Mouse (Mus musculus) inflammation-experienced regulatory T-cells, adult 6 months (primary cell): Measurements from ENCODE around the gene Gm20388. TPM values are rescaled to one million over a fixed set of nuclear protein-coding genes. Genes with fewer than 3 reads are reported as not detected.

Source experiments
- ATAC-seq: one replicate; pipeline ENCODE4 v1.8.0; 2017
- polyA plus RNA-seq, 3 experiments: library from polyadenylated mRNA; unstranded; fragments of 100-300 nt; shearing (Covaris generic); gene quantifications; one replicate each; pipeline ENCODE4 v1.2.1; 2017

The Gm20388 gene
- polyA plus RNA-seq, 3 experiments from 2014 or later, result 10.8 to 14.1 (median 11.8) TPM

- ATAC-seq, result peak; percentile 36
Observed at GRCm38 (mm10) chr8:122865441-122865840, 2954.8 kb downstream of the Gm20388 start.

- peak; percentile 28 for ATAC-seq
Observed at GRCm38 (mm10) chr8:122866231-122866630, 2955.6 kb downstream of the Gm20388 start.

- no peak for ATAC-seq
Observed at GRCm38 (mm10) chr8:122867982-122868381, 2957.3 kb downstream of the Gm20388 start.

- peak; percentile 84 for ATAC-seq
Observed at GRCm38 (mm10) chr8:122870377-122870863, 2959.8 kb downstream of the Gm20388 start.

- ATAC-seq, result no peak
Observed at GRCm38 (mm10) chr8:122871663-122872062, 2961.0 kb downstream of the Gm20388 start.

- ATAC-seq, result no peak
Observed at GRCm38 (mm10) chr8:122873171-122873570, 2962.5 kb downstream of the Gm20388 start.

- no peak for ATAC-seq
Observed at GRCm38 (mm10) chr8:122875186-122875585, 2964.5 kb downstream of the Gm20388 start.

GRCm38 (mm10) chr8:122878231-122878630, 2967.6 kb downstream of the Gm20388 start:
- ATAC-seq, result peak; percentile 48

- ATAC-seq, result no peak
Observed at GRCm38 (mm10) chr8:122880302-122880701, 2969.7 kb downstream of the Gm20388 start.

- no peak for ATAC-seq
Observed at GRCm38 (mm10) chr8:122883671-122884070, 2973.0 kb downstream of the Gm20388 start.

GRCm38 (mm10) chr8:122891440-122891839, 2980.8 kb downstream of the Gm20388 start:
- ATAC-seq, result no peak

- no peak for ATAC-seq
Observed at GRCm38 (mm10) chr8:122893451-122893850, 2982.8 kb downstream of the Gm20388 start.

GRCm38 (mm10) chr8:122896317-122896716, 2985.7 kb downstream of the Gm20388 start:
- no peak for ATAC-seq

- ATAC-seq, result no peak
Observed at GRCm38 (mm10) chr8:122897200-122897599, 2986.6 kb downstream of the Gm20388 start.

- no peak for ATAC-seq
Observed at GRCm38 (mm10) chr8:122898018-122898417, 2987.4 kb downstream of the Gm20388 start.

GRCm38 (mm10) chr8:122898473-122898872, 2987.8 kb downstream of the Gm20388 start:
- no peak for ATAC-seq

- ATAC-seq, result no peak
Observed at GRCm38 (mm10) chr8:122899085-122899484, 2988.4 kb downstream of the Gm20388 start.

- ATAC-seq, result no peak
Observed at GRCm38 (mm10) chr8:122901476-122901875, 2990.8 kb downstream of the Gm20388 start.

GRCm38 (mm10) chr8:122901892-122902515, 2991.4 kb downstream of the Gm20388 start:
- no peak for ATAC-seq

- no peak for ATAC-seq
Observed at GRCm38 (mm10) chr8:122902581-122902980, 2991.9 kb downstream of the Gm20388 start.

- no peak for ATAC-seq
Observed at GRCm38 (mm10) chr8:122903002-122903401, 2992.4 kb downstream of the Gm20388 start.

GRCm38 (mm10) chr8:122904496-122904895, 2993.9 kb downstream of the Gm20388 start:
- ATAC-seq, result no peak

- ATAC-seq, result no peak
Observed at GRCm38 (mm10) chr8:122905346-122905745, 2994.7 kb downstream of the Gm20388 start.

- peak; percentile 86 for ATAC-seq
Observed at GRCm38 (mm10) chr8:122906463-122907021, 2995.9 kb downstream of the Gm20388 start.
